Mouse (Mus musculus) myocyte (in vitro differentiated cells): ENCODE measurements around the gene Rbm20. TPM values are rescaled to one million over a fixed set of nuclear protein-coding genes. Genes with fewer than 3 reads are reported as not detected.

Experiments used
- H3K27me3 ChIP-seq: one replicate; pipeline ENCODE4 v1.6.1; 2011; ENCODE audit not compliant: control insufficient read depth, insufficient read depth, insufficient read length
- H3K36me3 ChIP-seq: one replicate; pipeline ENCODE4 v1.6.1; 2011; ENCODE audit not compliant: control insufficient read depth, insufficient read depth
- H3K4me2 ChIP-seq: one replicate; pipeline ENCODE4 v1.6.1; 2011; ENCODE audit warnings: low read depth, control low read depth
- H3K4me3 ChIP-seq: one replicate; pipeline ENCODE4 v1.5.1; 2011; ENCODE audit warnings: mild to moderate bottlenecking, control low read depth, moderate library complexity
- H3K79me2 ChIP-seq: one replicate; pipeline ENCODE4 v1.6.1; 2011; ENCODE audit not compliant: control insufficient read depth, insufficient read depth
- H3ac ChIP-seq: one replicate; pipeline ENCODE4 v1.6.1; 2011; ENCODE audit not compliant: control insufficient read depth, insufficient read length
- CEBPB ChIP-seq: IDR thresholded peaks from 2 replicates; pipeline ENCODE4 v1.6.1; 2011; ENCODE audit warnings: mild to moderate bottlenecking, moderate library complexity; ENCODE audit not compliant: poor library complexity, insufficient read depth, severe bottlenecking
- E2F4 ChIP-seq: IDR thresholded peaks from one replicate; pipeline ENCODE4 v1.6.1; 2011; ENCODE audit warnings: mild to moderate bottlenecking, control low read depth, moderate library complexity; ENCODE audit not compliant: insufficient read depth
- MAX ChIP-seq: IDR thresholded peaks from one replicate; pipeline ENCODE4 v1.6.1; 2011; ENCODE audit warnings: low read depth, mild to moderate bottlenecking, control low read depth
- MYOD1 ChIP-seq, 3 experiments: IDR thresholded peaks; one replicate each; pipeline ENCODE4 v1.6.1; 2011; ENCODE audit warnings: control low read depth in 2 of 3, low read depth in 2 of 3, mild to moderate bottlenecking in 2 of 3, moderate library complexity in 1 of 3; ENCODE audit not compliant: insufficient read length in 2 of 3, control insufficient read depth in 1 of 3
- MYOG ChIP-seq, 3 experiments: IDR thresholded peaks; one replicate each; pipeline ENCODE4 v1.6.1; 2011; ENCODE audit warnings: control low read depth in 2 of 3, low read depth in 2 of 3, mild to moderate bottlenecking in 2 of 3; ENCODE audit not compliant: insufficient read length in 2 of 3, control insufficient read depth in 1 of 3, insufficient read depth in 1 of 3
- POLR2A ChIP-seq: IDR thresholded peaks from one replicate; pipeline ENCODE4 v1.6.1; 2011; ENCODE audit warnings: low read depth, mild to moderate bottlenecking, control low read depth, moderate library complexity; ENCODE audit not compliant: insufficient read length
- POLR2AphosphoS2 ChIP-seq: IDR thresholded peaks from one replicate; pipeline ENCODE4 v1.6.1; 2011; ENCODE audit warnings: low read depth, control low read depth; ENCODE audit not compliant: insufficient read length
- REST ChIP-seq: IDR thresholded peaks from one replicate; pipeline ENCODE4 v1.6.1; 2011; ENCODE audit warnings: mild to moderate bottlenecking, control low read depth, moderate library complexity; ENCODE audit not compliant: insufficient read depth, insufficient read length
- SRF ChIP-seq: IDR thresholded peaks from one replicate; pipeline ENCODE4 v1.6.1; 2011; ENCODE audit warnings: low read depth; ENCODE audit not compliant: control insufficient read depth, insufficient read length
- TCF12 ChIP-seq: IDR thresholded peaks from one replicate; pipeline ENCODE4 v1.6.1; 2011; ENCODE audit warnings: mild to moderate bottlenecking, control low read depth; ENCODE audit not compliant: poor library complexity, insufficient read depth, severe bottlenecking
- TCF3 ChIP-seq: IDR thresholded peaks from one replicate; pipeline ENCODE4 v1.6.1; 2011; ENCODE audit warnings: low read depth, control low read depth; ENCODE audit not compliant: insufficient read length
- USF1 ChIP-seq: IDR thresholded peaks from one replicate; pipeline ENCODE4 v1.6.1; 2011; ENCODE audit warnings: low read depth, mild to moderate bottlenecking, control low read depth, moderate library complexity
- polyA plus RNA-seq: library from polyadenylated mRNA; unstranded; fragments of >200 nt; fragmentation: generic; extraction: Trizol; gene quantifications from one replicate; pipeline ENCODE4 v1.2.1, GENCODE M21; 2012; ENCODE audit warnings: missing spikeins

The Rbm20 gene
- polyA plus RNA-seq, 1 experiment: 35.4 TPM

DNA sequence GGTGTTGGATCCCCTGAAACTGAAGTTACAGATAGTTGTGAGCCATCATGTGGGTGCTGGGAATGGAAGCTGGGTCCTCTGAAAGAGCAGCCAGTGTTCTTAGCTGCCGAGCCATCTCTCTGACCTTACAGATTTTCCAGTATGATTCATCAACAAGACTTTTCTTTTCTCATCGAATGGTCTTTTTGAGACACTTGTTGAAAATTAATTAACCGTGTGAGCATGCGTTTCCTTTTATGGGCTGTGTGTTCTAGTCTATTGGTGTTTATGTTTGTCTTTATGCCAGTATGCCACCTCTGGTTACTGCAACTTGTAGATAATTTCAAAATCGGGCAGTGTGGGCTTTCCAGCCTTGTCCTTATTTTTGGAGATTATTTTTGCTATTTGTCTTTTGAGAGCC lies 45.1 kb downstream of the Rbm20 start:
- no peak overlapping the region for H3ac ChIP-seq
- H3K27me3 ChIP-seq: no peaks in the 10 kb centered on the region
- peaks cover 55% of the 10 kb centered on the region for H3K79me2 ChIP-seq
- H3K4me3 ChIP-seq: no peak overlapping the region
- no peak overlapping the region for H3K4me2 ChIP-seq
- no peaks in the 10 kb centered on the region for H3K36me3 ChIP-seq
- TF ChIP-seq SRF: no peak

DNA sequence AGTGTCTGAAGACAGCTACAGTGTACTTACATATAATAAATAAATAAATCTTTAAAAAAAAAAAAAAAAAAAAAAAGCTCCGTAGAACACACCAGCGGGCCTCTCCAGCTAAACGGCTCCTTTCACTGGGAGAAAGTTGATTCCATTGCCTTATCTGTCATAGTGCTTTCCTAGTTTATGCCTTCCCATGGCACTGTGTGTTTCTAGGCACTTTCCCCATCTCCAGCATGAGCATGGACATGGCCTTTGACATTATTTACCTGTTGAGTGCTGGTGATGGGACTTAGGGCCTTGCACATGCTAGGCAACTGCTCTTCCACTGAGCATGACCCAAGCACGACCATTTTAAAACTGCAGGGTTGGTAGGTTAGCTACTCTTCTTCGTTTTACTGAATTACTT lies 46.9 kb downstream of the Rbm20 start:
- no peak for TF ChIP-seq MYOG (IDR thresholded peaks at IDR 0.05; ENCODE audit: control insufficient read depth in 1 of 3, insufficient read depth in 1 of 3, insufficient read length in 2 of 3, low read depth in 2 of 3)
- no peak for TF ChIP-seq USF1
- no peak for TF ChIP-seq TCF3
- no peak for TF ChIP-seq MYOD1 (IDR thresholded peaks at IDR 0.05; ENCODE audit: control insufficient read depth in 1 of 3, insufficient read length in 2 of 3, low read depth in 2 of 3)
- no peak for TF ChIP-seq E2F4
- TF ChIP-seq CEBPB: no peak
- TF ChIP-seq POLR2A: no peak
- H3K36me3 ChIP-seq: no peaks in the 10 kb centered on the region
- H3K27me3 ChIP-seq: no peaks in the 10 kb centered on the region
- peaks cover 43% of the 10 kb centered on the region for H3K79me2 ChIP-seq
- no peak overlapping the region for H3ac ChIP-seq
- no peak overlapping the region for H3K4me3 ChIP-seq
- no peak overlapping the region for H3K4me2 ChIP-seq

DNA sequence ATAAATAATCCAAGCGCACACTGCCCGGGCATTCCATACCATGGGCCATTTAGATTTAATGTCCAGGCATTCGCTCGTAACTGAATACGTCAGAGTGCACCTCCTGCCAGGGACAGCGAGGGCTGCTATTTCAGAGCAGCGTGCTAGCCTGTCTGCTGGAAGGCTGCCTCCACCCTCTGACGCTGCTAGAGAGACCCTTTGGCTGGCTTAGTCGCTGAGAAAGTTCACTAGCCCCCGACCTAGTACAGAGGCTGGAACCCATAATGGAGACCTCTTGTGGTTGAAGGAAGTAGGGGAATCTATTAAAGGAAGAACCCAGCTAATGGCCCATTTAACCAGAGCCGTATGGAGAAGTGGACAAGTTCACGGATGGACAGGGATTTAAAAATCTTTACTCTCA lies 49.2 kb downstream of the Rbm20 start:
- no peak overlapping the region for H3ac ChIP-seq
- H3K27me3 ChIP-seq: no peaks in the 10 kb centered on the region
- H3K79me2 ChIP-seq: peaks cover 24% of the 10 kb centered on the region
- TF ChIP-seq MAX (no peak), CEBPB (no peak), SRF (no peak), USF1 (no peak), E2F4 (no peak), REST (no peak), POLR2A (no peak)
- H3K4me2 ChIP-seq: no peak overlapping the region
- no peak overlapping the region for H3K4me3 ChIP-seq
- no peaks in the 10 kb centered on the region for H3K36me3 ChIP-seq

DNA sequence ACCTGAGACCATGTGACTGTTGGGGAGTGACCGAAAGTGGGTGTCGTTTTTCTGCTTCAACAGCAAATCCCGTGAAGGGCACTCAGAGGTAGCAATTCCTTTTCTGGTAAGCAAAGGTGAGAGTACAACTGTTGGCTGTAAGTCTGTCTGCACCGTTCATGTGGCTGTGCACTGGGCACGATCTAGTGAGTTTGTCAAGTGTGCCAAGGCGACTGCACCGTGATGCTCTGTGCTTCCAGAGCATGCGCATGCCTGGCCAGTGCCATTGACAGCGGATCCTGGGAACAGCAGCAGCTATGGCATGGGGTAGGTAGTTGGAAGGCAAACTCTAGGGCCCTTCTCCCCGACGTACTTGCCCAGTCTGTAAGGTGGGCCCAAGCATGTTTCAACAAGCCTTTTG lies 49.6 kb downstream of the Rbm20 start:
- TF ChIP-seq MAX: no peak
- Histone ChIP-seq H3K36me3 (no peaks in the 10 kb centered on the region), H3K27me3 (no peaks in the 10 kb centered on the region), H3ac (no peak overlapping the region), H3K79me2 (peaks cover 20% of the 10 kb centered on the region), H3K4me2 (no peak overlapping the region), H3K4me3 (no peak overlapping the region)

DNA sequence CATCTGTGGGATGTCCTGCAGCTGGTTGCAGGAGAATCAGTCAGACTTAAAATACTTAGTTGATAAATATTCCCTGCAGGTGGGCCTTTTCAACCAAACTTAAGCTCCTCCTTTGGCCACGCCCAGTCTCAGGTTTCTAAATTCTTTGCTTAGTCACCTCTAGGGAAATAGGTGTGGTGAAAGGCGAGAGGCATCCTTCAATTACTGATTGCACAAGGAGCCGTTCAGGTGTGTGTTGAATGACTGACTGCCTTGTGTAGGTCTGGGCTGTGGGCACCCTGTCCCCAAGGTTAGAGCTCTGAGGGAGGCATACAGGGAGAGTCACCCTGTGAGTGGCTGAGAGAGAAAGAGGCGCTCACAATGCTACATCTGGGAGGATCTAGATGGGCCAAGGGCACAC lies 50.2 kb downstream of the Rbm20 start:
- H3K4me3 ChIP-seq: no peak overlapping the region
- H3ac ChIP-seq: no peak overlapping the region
- peaks cover 19% of the 10 kb centered on the region for H3K79me2 ChIP-seq
- H3K36me3 ChIP-seq: no peaks in the 10 kb centered on the region
- no peak overlapping the region for H3K4me2 ChIP-seq
- TF ChIP-seq POLR2A: no peak
- TF ChIP-seq SRF: no peak
- TF ChIP-seq MAX: no peak
- TF ChIP-seq MYOG (IDR thresholded peaks at IDR 0.05; ENCODE audit: control insufficient read depth in 1 of 3, insufficient read depth in 1 of 3, insufficient read length in 2 of 3, low read depth in 2 of 3): no peak
- no peak for TF ChIP-seq POLR2AphosphoS2
- no peak for TF ChIP-seq CEBPB
- H3K27me3 ChIP-seq: no peaks in the 10 kb centered on the region

DNA sequence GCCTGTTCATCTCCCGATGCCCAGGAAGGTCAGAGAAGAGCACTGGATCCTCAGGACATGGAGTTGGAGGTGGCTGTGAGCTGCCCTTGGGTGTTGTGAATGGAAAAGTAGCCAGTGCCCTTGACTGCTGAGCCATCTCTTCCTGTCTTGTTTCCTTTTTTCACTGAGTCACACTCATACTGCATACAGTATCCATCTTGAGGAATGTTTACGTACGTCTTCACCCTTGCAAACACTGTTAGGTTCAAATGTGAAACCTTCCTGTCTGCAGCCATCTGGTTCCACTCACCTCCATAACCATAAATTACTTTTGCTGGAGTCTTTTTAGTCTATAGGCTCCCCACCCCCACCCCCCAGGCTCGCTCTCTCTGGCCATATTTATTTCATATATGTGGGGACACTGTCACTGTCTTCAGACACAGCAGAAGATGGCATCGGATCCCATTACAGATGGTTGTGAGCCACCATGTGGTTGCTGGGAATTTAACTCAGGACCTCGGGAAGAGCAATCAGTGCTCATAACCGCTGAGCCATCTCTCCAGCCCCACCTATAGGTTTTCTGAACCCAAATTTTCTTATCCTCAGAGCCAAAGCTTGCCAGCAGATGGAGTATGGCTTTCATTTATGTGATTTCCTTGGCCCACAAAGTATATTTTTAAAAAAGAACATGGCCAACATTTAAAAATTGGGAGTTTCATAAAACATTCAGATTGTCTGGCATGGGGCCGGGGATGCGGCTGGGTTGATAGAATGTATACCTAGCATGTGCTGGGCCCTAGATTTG lies 51.0 kb downstream of the Rbm20 start:
- Histone ChIP-seq H3K27me3 (no peaks in the 10 kb centered on the region), H3K4me3 (no peak overlapping the region), H3ac (no peak overlapping the region), H3K79me2 (peaks cover 13% of the 10 kb centered on the region), H3K4me2 (no peak overlapping the region), H3K36me3 (no peaks in the 10 kb centered on the region)
- TF ChIP-seq USF1 (no peak), REST (no peak), MYOD1 (IDR thresholded peaks at IDR 0.05; ENCODE audit: control insufficient read depth in 1 of 3, insufficient read length in 2 of 3, low read depth in 2 of 3) (no peak), CEBPB (no peak), SRF (no peak), E2F4 (no peak), TCF12 (no peak), TCF3 (no peak), MYOG (IDR thresholded peaks at IDR 0.05; ENCODE audit: control insufficient read depth in 1 of 3, insufficient read depth in 1 of 3, insufficient read length in 2 of 3, low read depth in 2 of 3) (no peak)
